In the genomic region with DNA sequence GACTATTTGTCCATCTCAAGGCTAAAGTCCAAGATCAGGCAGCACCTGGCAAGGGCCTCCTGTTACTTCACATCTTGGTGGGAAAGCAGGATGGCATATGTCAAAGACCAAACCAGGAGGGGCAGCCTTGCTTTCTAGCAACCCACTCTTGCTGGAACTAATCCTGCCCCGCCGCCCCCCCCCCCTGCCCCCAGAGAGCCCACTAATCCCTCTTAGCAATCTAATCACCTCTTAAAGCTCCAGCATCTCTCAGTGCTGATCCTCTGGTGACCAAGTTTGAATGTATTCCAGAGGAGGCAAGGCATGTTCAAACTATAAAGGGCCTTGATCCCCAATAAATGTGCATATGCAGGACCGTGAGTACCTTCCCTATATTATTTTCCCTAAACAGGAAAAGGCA, we compare ENCODE assay signal across 19 mouse cellular contexts. TPM values are rescaled to one million over a fixed set of nuclear protein-coding genes. Genes with fewer than 3 reads are reported as not detected.
A peak's percentile ranks its signal among the peaks of the same experiment; 100 is the strongest.
DNase-seq lines count a peak whose midpoint lies in the region; ATAC-seq and TF ChIP-seq lines count a peak whose summit lies in the region.
"Had no signal": no experiment of that assay in that cellular context is flagged by ENCODE, and none has a peak within 500 bp of the region (broad histone marks: within the 10 kb centered on the region; RNA-seq: fewer than 3 reads in every experiment).

No protein-coding gene starts in this region.

- TF ChIP-seq CTCF in cerebellum, adult 2 months (IDR thresholded peaks at IDR 0.05; ENCODE audit: borderline replicate concordance, insufficient read depth, low read depth, low read length): no peak
- TF ChIP-seq CTCF in brain, embryonic 14.5 days (IDR thresholded peaks at IDR 0.05; ENCODE audit: borderline replicate concordance, extremely low read depth, insufficient read depth, insufficient read length): no peak

- H3K27ac ChIP-seq in cerebellum, adult 2 months (ENCODE audit: insufficient read depth, low read length): no peak overlapping the region
- H3K27ac ChIP-seq: hindbrain, embryonic 14.5 days; liver, embryonic 15.5 days; midbrain, embryonic 15.5 days had no signal

- H3K4me1 ChIP-seq in cerebellum, adult 2 months (ENCODE audit: control insufficient read depth, insufficient read depth, low read length): peaks cover 14% of the 10 kb centered on the region

- DNase-seq in cerebellum, postnatal 10 days: peak; percentile 50 to 62
- no peak for DNase-seq in cerebellum, adult 2 months
- peak; percentile 43 for DNase-seq in left cerebral cortex, postnatal 4 days
- DNase-seq in left cerebral cortex, adult 9 months (ENCODE audit: low spot score in 2 of 2): no peak
- peak; percentile 14 for DNase-seq in brain, embryonic 14.5 days (ENCODE audit: low read depth)
- DNase-seq in retina, adult 2 months (ENCODE audit: low read depth, low spot score): peak; percentile 68
- DNase-seq in adrenal gland, adult 18-20 months (ENCODE audit: low spot score in 2 of 2): no peak
- DNase-seq: cerebellum, adult 11 months; cerebellum, postnatal 36 days; forebrain, postnatal 0 days; kidney, adult 8-10 months; layer of hippocampus, postnatal 36 days; spleen, adult 18-20 months; thymus, postnatal 25 days had no signal

- intact Hi-C loops in left cerebral cortex, postnatal 4 days (cut with DNase I): no loop called here

- no peak for TF ChIP-seq POLR2A in cerebellum, adult 2 months (IDR thresholded peaks at IDR 0.05; ENCODE audit: borderline replicate concordance, insufficient read depth, low read length)
- no peak for TF ChIP-seq POLR2A in brain, embryonic 14.5 days (IDR thresholded peaks at IDR 0.05; ENCODE audit: borderline replicate concordance, extremely low read depth, insufficient read depth, insufficient read length, poor library complexity, severe bottlenecking)

- no peak overlapping the region for H3K4me3 ChIP-seq in cerebellum, adult 2 months (replicated peaks; ENCODE audit: insufficient read depth, low read depth, low read length)
- H3K4me3 ChIP-seq: liver, embryonic 15.5 days; midbrain, embryonic 15.5 days had no signal

- ATAC-seq in monocyte, adult 5-6 weeks (replicated peaks; ENCODE audit: insufficient number of reproducible peaks, low FRiP score, low TSS enrichment, poor library complexity, severe bottlenecking): no peak
- ATAC-seq: CD4-positive, CD25-positive, alpha-beta regulatory T cell, adult 4 months; forebrain, postnatal 0 days; midbrain, embryonic 15.5 days had no signal

- no peaks in the 10 kb centered on the region for H3K27me3 ChIP-seq in cerebellum, adult 2 months (ENCODE audit: control insufficient read depth, insufficient read depth, low read length)
- H3K27me3 ChIP-seq: midbrain, embryonic 15.5 days had no signal

- WGBS in cerebellum, adult 2 months: 50% methylated on average over 3 of the region's 3 CpGs

RNA-seq across cellular contexts. Expression of gene Dnmt3a, which starts 18.8 kb away (rescaled TPM):
- polyA plus RNA-seq in cerebellum, adult 2 months (2012; rRNA removed): 43.2 and 47.6 TPM in 2 replicates
- total RNA-seq in left cerebral cortex, postnatal 4 days (2021): 100 to 1,000 TPM; 184 to 206 TPM
- 36.2 and 54.8 TPM in 2 replicates for polyA plus RNA-seq in brain, embryonic 14.5 days (2012; rRNA removed)
- 10 to 100 TPM; 35.9 to 42.7 TPM for total RNA-seq in adrenal gland, adult 18-20 months (2021)
- total RNA-seq in monocyte, adult 5-6 weeks (2017): 13.2 to 31.5 TPM (median 18.2 TPM) in 3 replicates

Comparison
In these comparisons a context has a peak if more than half of its experiments do, and no peak if none do; other contexts are left out.
1. DNase-seq: peak in cerebellum, postnatal 10 days (2 of 2), left cerebral cortex, postnatal 4 days (single experiment), brain, embryonic 14.5 days (single experiment) and retina, adult 2 months (single experiment); none in cerebellum, adult 2 months (0 of 2), left cerebral cortex, adult 9 months (0 of 2) and adrenal gland, adult 18-20 months (0 of 2).